Mouse (Mus musculus) heart, embryonic 12.5 days (tissue): ENCODE data around the gene Macrod1. TPM values are rescaled to one million over a fixed set of nuclear protein-coding genes. Genes with fewer than 3 reads are reported as not detected.
A peak's percentile ranks its signal among the peaks of the same experiment; 100 is the strongest.

Experiments used
- ATAC-seq: fragments of 200-750 bp; cut with Nextera tagmentation; 2 replicates; pipeline ENCODE4 v1.8.0; 2017; ENCODE audit warnings: moderate TSS enrichment, moderate library complexity; ENCODE audit not compliant: insufficient number of reproducible peaks, low FRiP score
- H3K27ac ChIP-seq: fragments of 300-500 bp; sonication (generic); 2 replicates; pipeline ENCODE4 v1.5.1; 2016; ENCODE audit warnings: mild to moderate bottlenecking, moderate library complexity; ENCODE audit not compliant: poor library complexity, severe bottlenecking
- H3K27me3 ChIP-seq: fragments of 300-500 bp; sonication (generic); replicated peaks from 2 replicates; pipeline ENCODE4 v1.6.1; 2016; ENCODE audit warnings: mild to moderate bottlenecking, moderate library complexity
- H3K36me3 ChIP-seq: fragments of 300-500 bp; sonication (generic); 2 replicates; pipeline ENCODE4 v1.6.1; 2016; ENCODE audit warnings: mild to moderate bottlenecking, moderate library complexity
- H3K4me1 ChIP-seq: fragments of 300-500 bp; sonication (generic); replicated peaks from 2 replicates; pipeline ENCODE4 v1.6.1; 2016; ENCODE audit warnings: mild to moderate bottlenecking
- H3K4me2 ChIP-seq: fragments of 300-500 bp; sonication (generic); 2 replicates; pipeline ENCODE4 v1.6.1; 2016; ENCODE audit warnings: mild to moderate bottlenecking, moderate library complexity
- H3K4me3 ChIP-seq: fragments of 300-500 bp; sonication (generic); 2 replicates; pipeline ENCODE4 v1.5.1; 2016; ENCODE audit warnings: mild to moderate bottlenecking
- H3K9ac ChIP-seq: fragments of 300-500 bp; sonication (generic); 2 replicates; pipeline ENCODE4 v1.6.1; 2016; ENCODE audit warnings: mild to moderate bottlenecking, moderate library complexity
- H3K9me3 ChIP-seq: fragments of 300-500 bp; sonication (generic); replicated peaks from 2 replicates; pipeline ENCODE4 v1.6.1; 2016; ENCODE audit warnings: mild to moderate bottlenecking, moderate library complexity
- WGBS: fragments of 180-500 bp; shearing (Covaris S2); methylation state at CpG from one replicate; pipeline ENCODE4 v1.1.7; 2016; 5-methylcytosine and 5-hydroxymethylcytosine counted together
- polyA plus RNA-seq: library from polyadenylated mRNA; unstranded; fragments of >200 nt; fragmentation: Nextera tagmentation; extraction: Ambion mirVana; gene quantifications from 2 replicates; pipeline ENCODE4 v1.2.1, GENCODE M21; 2016

The Macrod1 gene
- polyA plus RNA-seq, 1 experiment from 2014 or later = 29.0 TPM

- ATAC-seq = no peak
- Histone ChIP-seq H3K36me3 (no peaks in the 10 kb centered on the region), H3K27ac (no peak overlapping the region), H3K9ac (0 out of 2 replicates have a peak overlapping the region, but pooled peaks have one; percentile 8), H3K4me2 (no peak overlapping the region), H3K4me1 (peaks cover 6% of the 10 kb centered on the region), H3K4me3 (no peak overlapping the region), H3K9me3 (no peaks in the 10 kb centered on the region), H3K27me3 (peaks cover 36% of the 10 kb centered on the region)
- WGBS = 43% methylated on average over 6 of the region's 6 CpGs
These were observed 135.0 kb downstream of the Macrod1 start for GRCm38 (mm10) chr19:7191639-7192038.

GRCm38 (mm10) chr19:7192561-7192967 is 136.0 kb downstream of the Macrod1 start:
- no peak overlapping the region for H3K4me3 ChIP-seq
- ATAC-seq = no peak
- no peak overlapping the region for H3K27ac ChIP-seq
- H3K9me3 ChIP-seq = no peaks in the 10 kb centered on the region
- peaks cover 28% of the 10 kb centered on the region for H3K27me3 ChIP-seq
- H3K36me3 ChIP-seq = peaks cover 4% of the 10 kb centered on the region
- peaks cover 14% of the 10 kb centered on the region for H3K4me1 ChIP-seq
- H3K4me2 ChIP-seq = no peak overlapping the region
- WGBS = 58% methylated on average over 2 of the region's 2 CpGs
- no peak overlapping the region for H3K9ac ChIP-seq

GRCm38 (mm10) chr19:7195900-7196728 is 139.5 kb downstream of the Macrod1 start:
- H3K27me3 ChIP-seq = peaks cover 10% of the 10 kb centered on the region
- peak overlapping the region; percentile 16; the same call in 1 of the 2 replicates for H3K4me3 ChIP-seq
- 13% methylated on average over 33 of the region's 33 CpGs for WGBS
- peak; percentile 13; the same call in 1 of the 2 replicates for ATAC-seq
- H3K9ac ChIP-seq = peak overlapping the region; percentile 23
- peaks cover 19% of the 10 kb centered on the region for H3K4me1 ChIP-seq
- no peak overlapping the region for H3K27ac ChIP-seq
- peaks cover 38% of the 10 kb centered on the region for H3K36me3 ChIP-seq
- peak overlapping the region; percentile 53 for H3K4me2 ChIP-seq
- H3K9me3 ChIP-seq = no peaks in the 10 kb centered on the region

- peak; percentile 20; the same call in 1 of the 2 replicates for ATAC-seq
- Histone ChIP-seq H3K36me3 (peaks cover 45% of the 10 kb centered on the region), H3K27me3 (0 out of 2 replicates have a peak, but pooled peaks cover 3% of the 10 kb centered on the region), H3K4me3 (no peak overlapping the region), H3K4me1 (peaks cover 19% of the 10 kb centered on the region), H3K4me2 (peak overlapping the region; percentile 53), H3K27ac (no peak overlapping the region), H3K9ac (peak overlapping the region; percentile 23; the same call in 1 of the 2 replicates), H3K9me3 (no peaks in the 10 kb centered on the region)
- WGBS = 12% methylated on average over 17 of the region's 17 CpGs
These were observed 140.2 kb downstream of the Macrod1 start for GRCm38 (mm10) chr19:7196741-7197270.

- H3K4me3 ChIP-seq = no peak overlapping the region
- H3K4me1 ChIP-seq = peaks cover 23% of the 10 kb centered on the region
- H3K27me3 ChIP-seq = no peaks in the 10 kb centered on the region
- no peaks in the 10 kb centered on the region for H3K9me3 ChIP-seq
- peaks cover 49% of the 10 kb centered on the region for H3K36me3 ChIP-seq
- ATAC-seq = peak; percentile 8; the same call in 1 of the 2 replicates
- no peak overlapping the region for H3K4me2 ChIP-seq
- WGBS = 85% methylated on average over 9 of the region's 9 CpGs
- H3K27ac ChIP-seq = no peak overlapping the region
- H3K9ac ChIP-seq = no peak overlapping the region
These were observed 140.8 kb downstream of the Macrod1 start for GRCm38 (mm10) chr19:7197445-7197844.

GRCm38 (mm10) chr19:7199089-7199488 is 142.5 kb downstream of the Macrod1 start:
- Histone ChIP-seq H3K27ac (no peak overlapping the region), H3K4me1 (peaks cover 31% of the 10 kb centered on the region), H3K27me3 (no peaks in the 10 kb centered on the region), H3K4me2 (no peak overlapping the region), H3K9me3 (no peaks in the 10 kb centered on the region), H3K36me3 (peaks cover 65% of the 10 kb centered on the region), H3K9ac (no peak overlapping the region), H3K4me3 (no peak overlapping the region)
- ATAC-seq = no peak
- WGBS = 90% methylated on average over 13 of the region's 13 CpGs

GRCm38 (mm10) chr19:7200427-7200826 is 143.8 kb downstream of the Macrod1 start:
- H3K4me2 ChIP-seq = no peak overlapping the region
- H3K27me3 ChIP-seq = no peaks in the 10 kb centered on the region
- H3K9me3 ChIP-seq = no peaks in the 10 kb centered on the region
- 49% methylated on average over 1 of the region's 1 CpGs for WGBS
- no peak overlapping the region for H3K4me3 ChIP-seq
- no peak for ATAC-seq
- H3K4me1 ChIP-seq = peaks cover 43% of the 10 kb centered on the region
- H3K9ac ChIP-seq = no peak overlapping the region
- H3K36me3 ChIP-seq = peaks cover 69% of the 10 kb centered on the region
- H3K27ac ChIP-seq = no peak overlapping the region

- Histone ChIP-seq H3K27me3 (no peaks in the 10 kb centered on the region), H3K9ac (peak overlapping the region; percentile 84), H3K27ac (peak overlapping the region; percentile 98; the same call in 1 of the 2 replicates), H3K9me3 (no peaks in the 10 kb centered on the region), H3K4me3 (peak overlapping the region; percentile 82), H3K4me2 (peak overlapping the region; percentile 89), H3K36me3 (peaks cover 45% of the 10 kb centered on the region), H3K4me1 (peaks cover 31% of the 10 kb centered on the region)
- ATAC-seq = no peak
- WGBS = 50% methylated on average over 2 of the region's 2 CpGs
These were observed 148.3 kb downstream of the Macrod1 start for GRCm38 (mm10) chr19:7204898-7205297.

- Histone ChIP-seq H3K9me3 (no peaks in the 10 kb centered on the region), H3K4me2 (peak overlapping the region; percentile 89), H3K4me3 (peak overlapping the region; percentile 82), H3K27me3 (no peaks in the 10 kb centered on the region), H3K9ac (peak overlapping the region; percentile 84), H3K4me1 (peaks cover 31% of the 10 kb centered on the region), H3K36me3 (peaks cover 42% of the 10 kb centered on the region), H3K27ac (peak overlapping the region; percentile 98)
- ATAC-seq = no peak
- 29% methylated on average over 7 of the region's 7 CpGs for whole genome bisulfite sequencing
These were observed 148.7 kb downstream of the Macrod1 start for GRCm38 (mm10) chr19:7205326-7205725.

GRCm38 (mm10) chr19:7205753-7206736 is 149.4 kb downstream of the Macrod1 start, which contains the start of gene Otub1:
TSS of gene Otub1 (minus strand) at chr19:7206316.
- Histone ChIP-seq H3K4me2 (peak within 1 kb of the TSS; percentile 89), H3K36me3 (peaks cover 39% of the 10 kb centered on the region), H3K9me3 (no peaks in the 10 kb centered on the region), H3K4me1 (peaks cover 31% of the 10 kb centered on the region), H3K4me3 (peak within 1 kb of the TSS; percentile 82), H3K27me3 (no peaks in the 10 kb centered on the region), H3K9ac (peak within 1 kb of the TSS; percentile 84), H3K27ac (peak within 1 kb of the TSS; percentile 98)
- peak; percentile 97 for ATAC-seq
- under 1% methylated on average over 72 of the region's 79 CpGs for WGBS
